Mouse (Mus musculus) liver, embryonic 14.5 days (tissue): ENCODE data around the gene AI854703.

ENCODE experiments used
- CTCF ChIP-seq: IDR thresholded peaks from 2 replicates; pipeline ENCODE4 v1.5.1; 2016; ENCODE audit warnings: antibody characterized with exemption, low read depth, control low read depth
- EP300 ChIP-seq: IDR thresholded peaks from 2 replicates; pipeline ENCODE4 v1.6.1; 2016; ENCODE audit warnings: antibody characterized with exemption, low read depth

DNA sequence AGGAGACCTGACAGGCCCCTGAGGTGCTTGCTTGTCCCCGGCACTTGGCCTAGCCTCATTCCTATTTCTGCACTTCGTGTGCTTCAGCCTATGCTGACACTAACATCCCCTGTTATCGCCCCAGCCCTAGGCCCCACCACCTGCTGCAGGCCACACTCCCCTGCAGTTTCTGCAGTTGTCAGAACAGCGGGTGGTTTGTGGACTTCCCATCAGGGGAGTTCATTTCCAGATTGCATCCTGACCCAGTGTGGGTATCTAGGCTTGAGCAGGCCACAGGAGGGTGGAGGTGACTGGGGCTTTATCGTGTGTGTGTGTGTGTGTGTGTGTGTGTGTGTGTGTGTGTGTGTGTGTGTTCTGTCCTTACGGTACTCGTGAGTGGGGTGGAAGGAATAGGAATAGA is 17.1 kb upstream of the AI854703 start:
- TF ChIP-seq EP300 (no peak), CTCF (no peak)
